Comparison of ENCODE assay signal across 8 mouse cellular contexts in the genomic region with DNA sequence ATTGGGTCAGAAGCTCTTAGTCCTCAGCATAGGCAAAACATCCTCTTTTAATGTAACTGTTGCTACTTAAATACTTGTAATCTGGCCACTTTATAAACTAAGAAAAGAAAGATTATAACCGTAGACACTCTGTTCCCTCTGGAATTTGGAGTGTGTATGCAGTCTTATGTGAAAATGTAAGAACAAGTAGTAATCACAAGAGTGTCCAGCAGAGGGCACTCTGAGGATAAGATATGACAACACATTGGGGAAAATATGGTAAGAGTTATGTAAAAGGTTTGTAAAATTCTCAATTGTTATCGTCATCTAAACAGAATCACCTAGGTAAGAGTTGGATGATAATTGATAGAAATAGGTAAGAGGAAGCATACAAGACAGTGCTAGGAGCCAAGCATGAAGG.
DNase-seq lines count a peak whose midpoint lies in the region; ATAC-seq lines count a peak whose summit lies in the region.

No protein-coding gene starts in this region.

- H3K27me3 ChIP-seq in heart, embryonic 11.5 days (ENCODE audit: control insufficient read depth, insufficient read depth, low read length), result no peaks in the 10 kb centered on the region

- ATAC-seq in heart, embryonic 11.5 days (replicated peaks; ENCODE audit: insufficient number of reproducible peaks, low FRiP score, low TSS enrichment), result no peak
- peak; percentile 88 for ATAC-seq in megakaryocyte progenitor cell, adult 5-6 weeks (replicated peaks; ENCODE audit: poor library complexity)

- no peaks in the 10 kb centered on the region for H3K9me3 ChIP-seq in heart, embryonic 11.5 days (replicated peaks; ENCODE audit: control insufficient read depth, low read length)

- peak; percentile 24 to 72 for DNase-seq in heart, adult 9 months (ENCODE audit: low spot score in 2 of 2)
- peak; percentile 11 for DNase-seq in adrenal gland, adult 8-10 months
- DNase-seq in embryo, embryonic 9.5 days (ENCODE audit: extremely low spot score), result peak; percentile 56
- peak; percentile 63 to 85 for DNase-seq in heart, postnatal 14 days
- peak; percentile 82 for DNase-seq in layer of hippocampus, adult 9-11 months
- peak; percentile 72 for DNase-seq in skeletal muscle tissue, adult 2 months (ENCODE audit: low read depth, low spot score)

- H3K4me1 ChIP-seq in heart, embryonic 11.5 days (ENCODE audit: control insufficient read depth, insufficient read depth, low read length), result no peaks in the 10 kb centered on the region

- H3K4me2 ChIP-seq in heart, embryonic 11.5 days, result no peak overlapping the region

- H3K9ac ChIP-seq in heart, embryonic 11.5 days (ENCODE audit: low read depth, low read length), result no peak overlapping the region

- WGBS in heart, embryonic 11.5 days (ENCODE audit: insufficient replicate concordance), result 25% methylated on average over 2 of the region's 2 CpGs

- H3K4me3 ChIP-seq in heart, embryonic 11.5 days (ENCODE audit: low read depth, low read length), result no peak overlapping the region

- intact Hi-C loops in heart, postnatal 14 days (cut with DNase I), result loop anchor here (1.0 to 5.0 kb wide), 3 partner anchors 124 to 390 kb away; partner anchors contain the start of gene Stc2

- no peaks in the 10 kb centered on the region for H3K36me3 ChIP-seq in heart, embryonic 11.5 days (ENCODE audit: control insufficient read depth, insufficient read depth, low read length)

- H3K27ac ChIP-seq in heart, embryonic 11.5 days (ENCODE audit: low read depth, low read length), result no peak overlapping the region

Comparison
In these comparisons a context has a peak if more than half of its experiments do, and no peak if none do; other contexts are left out.
1. DNase-seq: peak in every context shown above with its lines; median percentile 82 in layer of hippocampus, adult 9-11 months; 74 in heart, postnatal 14 days; 72 in skeletal muscle tissue, adult 2 months; 56 in embryo, embryonic 9.5 days; 48 in heart, adult 9 months; 11 in adrenal gland, adult 8-10 months.